In the genomic region with DNA sequence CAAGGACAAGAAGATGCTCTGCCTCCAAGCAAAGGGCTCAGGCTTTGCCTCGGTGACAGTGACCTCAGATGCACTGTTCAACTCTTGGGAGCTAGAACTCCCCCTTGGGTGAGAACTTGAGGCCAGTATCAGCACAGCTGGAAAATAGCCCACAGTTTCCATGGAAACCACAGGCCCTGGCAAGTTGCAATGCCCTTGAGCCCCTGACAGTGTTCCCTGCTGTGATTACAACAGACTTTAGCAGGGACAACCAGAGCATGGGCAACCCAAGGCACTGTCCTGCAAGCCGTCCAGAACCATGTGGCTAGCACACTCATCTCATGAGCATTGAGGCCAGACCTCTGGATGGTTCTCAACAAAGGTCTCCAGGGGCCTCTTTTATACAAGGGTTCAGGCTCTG, we compare ENCODE assay signal across 10 mouse cellular contexts. TPM values are rescaled to one million over a fixed set of nuclear protein-coding genes. Genes with fewer than 3 reads are reported as not detected.
A peak's percentile ranks its signal among the peaks of the same experiment; 100 is the strongest.
DNase-seq lines count a peak whose midpoint lies in the region; ATAC-seq and TF ChIP-seq lines count a peak whose summit lies in the region.
"Had no signal": no experiment of that assay in that cellular context is flagged by ENCODE, and none has a peak within 500 bp of the region (broad histone marks: within the 10 kb centered on the region; RNA-seq: fewer than 3 reads in every experiment).

No protein-coding gene starts in this region.

- peaks cover 34% of the 10 kb centered on the region for H3K36me3 ChIP-seq in liver, embryonic 12.5 days
- H3K36me3 ChIP-seq: stomach, embryonic 15.5 days had no signal

- H3K9me3 ChIP-seq in liver, embryonic 12.5 days (replicated peaks): no peaks in the 10 kb centered on the region
- H3K9me3 ChIP-seq: embryonic facial prominence, embryonic 13.5 days; stomach, embryonic 15.5 days had no signal

- H3K4me2 ChIP-seq in liver, embryonic 12.5 days: no peak overlapping the region
- H3K4me2 ChIP-seq: embryonic facial prominence, embryonic 13.5 days; stomach, embryonic 15.5 days had no signal

- peaks cover 8% of the 10 kb centered on the region; the same call in 1 of the 2 replicates for H3K27me3 ChIP-seq in liver, embryonic 12.5 days (replicated peaks)
- H3K27me3 ChIP-seq: embryonic facial prominence, embryonic 13.5 days; stomach, embryonic 15.5 days had no signal

- no peak for DNase-seq in layer of hippocampus, adult 2 months (ENCODE audit: low spot score in 2 of 2)
- no peak for DNase-seq in layer of hippocampus, postnatal 36 days
- peak; percentile 94 for DNase-seq in adrenal gland, adult 8-10 months
- DNase-seq in heart, adult 8-10 months (ENCODE audit: low spot score): peak; percentile 61
- peak; percentile 42 to 61 for DNase-seq in lung, postnatal 4 days
- no peak for DNase-seq in right cerebral cortex, adult 18-20 months

- no peak overlapping the region for H3K4me3 ChIP-seq in layer of hippocampus, adult 2 months
- no peak overlapping the region for H3K4me3 ChIP-seq in liver, embryonic 12.5 days
- H3K4me3 ChIP-seq: embryonic facial prominence, embryonic 13.5 days; stomach, embryonic 15.5 days had no signal

- H3K4me1 ChIP-seq in liver, embryonic 12.5 days: peaks cover 23% of the 10 kb centered on the region
- H3K4me1 ChIP-seq: stomach, embryonic 15.5 days had no signal

- TF ChIP-seq CTCF in layer of hippocampus, adult 2 months (conservative IDR thresholded peaks at IDR 0.05): no peak

- no peak overlapping the region for H3K9ac ChIP-seq in liver, embryonic 12.5 days
- H3K9ac ChIP-seq: embryonic facial prominence, embryonic 13.5 days; stomach, embryonic 15.5 days had no signal

- peak overlapping the region; percentile 36 for H3K27ac ChIP-seq in layer of hippocampus, adult 2 months
- no peak overlapping the region for H3K27ac ChIP-seq in liver, embryonic 12.5 days
- H3K27ac ChIP-seq: embryonic facial prominence, embryonic 13.5 days; stomach, embryonic 15.5 days had no signal

- WGBS in liver, embryonic 12.5 days (ENCODE audit: insufficient replicate concordance): 53% methylated on average over 2 of the region's 2 CpGs

- ATAC-seq in CD4-positive, CD25-positive, alpha-beta regulatory T cell, adult 4 months: no peak
- ATAC-seq in liver, embryonic 12.5 days: no peak

RNA-seq across cellular contexts. Expression of a gene that starts 54.7 kb away (rescaled TPM):
- total RNA-seq in layer of hippocampus, adult 2 months (2021): 1 to 10 TPM; 4.0 to 4.1 TPM
- total RNA-seq in layer of hippocampus, postnatal 36 days (2021): 1 to 10 TPM; 4.9 to 5.0 TPM
- 10 to 100 TPM; 16.2 to 25.1 (median 20.1) TPM for total RNA-seq in adrenal gland, adult 8-10 months (2022)
- total RNA-seq in heart, adult 8-10 months (2022): 10 to 100 TPM; 15.9 to 19.3 (median 17.1) TPM
- polyA plus RNA-seq in CD4-positive, CD25-positive, alpha-beta regulatory T cell, adult 4 months (2017; shearing (Covaris generic)): 100 to 1,000 TPM; 289 to 325 TPM
- 40.8 and 45.7 TPM in 2 replicates for polyA plus RNA-seq in liver, embryonic 12.5 days (2016; fragmentation: Nextera tagmentation; extraction: Ambion mirVana)

Comparison
In these comparisons a context has a peak if more than half of its experiments do, and no peak if none do; other contexts are left out.
1. DNase-seq: peak in adrenal gland, adult 8-10 months (single experiment), heart, adult 8-10 months (single experiment) and lung, postnatal 4 days (2 of 2); none in layer of hippocampus, adult 2 months (0 of 2), layer of hippocampus, postnatal 36 days (0 of 2) and right cerebral cortex, adult 18-20 months (single experiment).